Mouse (Mus musculus): Measurements from ENCODE around the gene Egln3. TPM values are rescaled to one million over a fixed set of nuclear protein-coding genes. Genes with fewer than 3 reads are reported as not detected.

Gene Egln3
- total RNA-seq, 1 experiment = 3.9 TPM

DNA sequence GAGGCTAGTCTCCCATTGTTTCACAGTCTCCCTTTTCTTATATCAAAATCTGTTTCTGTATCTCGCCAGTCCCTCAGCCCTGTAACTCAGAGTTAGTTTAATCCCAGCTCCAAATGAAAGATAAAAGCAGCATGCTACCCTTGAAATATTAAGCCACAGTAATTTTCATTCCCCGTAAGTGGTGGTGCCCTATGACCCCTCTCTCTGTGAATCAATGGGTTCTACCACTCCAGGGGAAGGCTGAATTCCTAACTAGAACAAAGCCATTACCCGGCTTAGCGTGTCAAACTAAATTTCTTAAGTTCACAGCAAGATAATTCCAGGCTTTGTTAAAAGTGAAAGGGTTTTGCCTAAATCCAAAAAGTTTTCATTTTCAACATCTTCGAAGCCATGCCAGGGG is 28.8 kb upstream of the Egln3 start:
- no peaks in the 10 kb centered on the region for H3K36me3 ChIP-seq (ENCODE audit: control insufficient read depth, insufficient read depth, low read length, poor library complexity, severe bottlenecking)
- in situ Hi-C loops (cut with MboI; ENCODE audit: low sequenced_read_pairs in 2 of 2, unreplicated experiment in 2 of 2) = no loop called here
- H3K9ac ChIP-seq (ENCODE audit: insufficient read depth, low read depth, low read length, poor library complexity, severe bottlenecking) = no peak overlapping the region
- TF ChIP-seq ZC3H11A (IDR thresholded peaks at IDR 0.05; ENCODE audit: borderline replicate concordance, low read depth, low read length) (no peak), MAFK (IDR thresholded peaks at IDR 0.05; ENCODE audit: insufficient read depth, low read depth, low read length) (no peak), CHD2 (IDR thresholded peaks at IDR 0.05; ENCODE audit: low read depth, low read length) (no peak), HCFC1 (IDR thresholded peaks at IDR 0.05; ENCODE audit: borderline replicate concordance, insufficient read depth, low read length) (no peak), ZNF384 (IDR thresholded peaks at IDR 0.05; ENCODE audit: low read depth, low read length) (no peak)
- H3K9me3 ChIP-seq (ENCODE audit: control insufficient read depth, insufficient read depth, low read depth, low read length) = no peaks in the 10 kb centered on the region
- DNase-seq (ENCODE audit: low read depth, low spot score) = no peak
- H3K4me1 ChIP-seq (ENCODE audit: control insufficient read depth in 2 of 2, insufficient read depth in 2 of 2, low read length in 2 of 2, poor library complexity in 1 of 2) = peaks cover 0 to 6% of the 10 kb centered on the region in 2 experiments; a peak in 1 of 4 replicates
- H3K27ac ChIP-seq (ENCODE audit: insufficient read depth, low read depth, low read length, poor library complexity, severe bottlenecking) = no peak overlapping the region
- H3K4me3 ChIP-seq (ENCODE audit: insufficient read depth in 1 of 2, low read depth in 1 of 2, low read length in 2 of 2, poor library complexity in 1 of 2, severe bottlenecking in 1 of 2) = no peak overlapping the region

DNA sequence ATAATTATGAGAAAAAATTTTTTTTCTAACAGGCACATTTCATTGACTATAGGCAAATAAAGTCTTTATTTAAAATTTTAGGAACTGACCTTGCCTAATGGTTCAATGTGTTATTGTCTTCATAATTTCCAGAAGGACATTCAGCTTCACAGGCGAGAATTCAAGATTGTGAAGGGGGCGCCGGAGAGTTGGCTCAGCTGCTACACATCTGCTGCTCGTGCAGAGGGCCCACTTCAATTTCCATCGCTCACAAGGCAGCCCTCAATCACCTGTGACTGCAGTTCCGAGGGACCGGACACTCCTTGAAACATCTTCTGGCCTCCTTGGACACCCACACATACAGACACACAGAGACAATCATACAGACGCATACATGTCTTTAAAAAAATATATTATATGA is 23.9 kb upstream of the Egln3 start:
- Histone ChIP-seq H3K36me3 (ENCODE audit: control insufficient read depth, insufficient read depth, low read length, poor library complexity, severe bottlenecking) (no peaks in the 10 kb centered on the region), H3K9me3 (ENCODE audit: control insufficient read depth, insufficient read depth, low read depth, low read length) (no peaks in the 10 kb centered on the region), H3K9ac (ENCODE audit: insufficient read depth, low read depth, low read length, poor library complexity, severe bottlenecking) (no peak overlapping the region), H3K27ac (ENCODE audit: insufficient read depth, low read depth, low read length, poor library complexity, severe bottlenecking) (no peak overlapping the region), H3K4me3 (ENCODE audit: insufficient read depth in 1 of 2, low read depth in 1 of 2, low read length in 2 of 2, poor library complexity in 1 of 2, severe bottlenecking in 1 of 2) (no peak overlapping the region), H3K4me1 (ENCODE audit: control insufficient read depth in 2 of 2, insufficient read depth in 2 of 2, low read length in 2 of 2, poor library complexity in 1 of 2) (peaks cover 0 to 5% of the 10 kb centered on the region in 2 experiments; a peak in 3 of 4 replicates)
- TF ChIP-seq HCFC1 (IDR thresholded peaks at IDR 0.05; ENCODE audit: borderline replicate concordance, insufficient read depth, low read length) (no peak), CHD2 (IDR thresholded peaks at IDR 0.05; ENCODE audit: low read depth, low read length) (no peak), MAFK (IDR thresholded peaks at IDR 0.05; ENCODE audit: insufficient read depth, low read depth, low read length) (no peak), ZNF384 (IDR thresholded peaks at IDR 0.05; ENCODE audit: low read depth, low read length) (no peak), ZC3H11A (IDR thresholded peaks at IDR 0.05; ENCODE audit: borderline replicate concordance, low read depth, low read length) (no peak)
- in situ Hi-C loops (cut with MboI; ENCODE audit: low sequenced_read_pairs in 2 of 2, unreplicated experiment in 2 of 2) = no loop called here
- no peak for DNase-seq (ENCODE audit: low read depth, low spot score)

DNA sequence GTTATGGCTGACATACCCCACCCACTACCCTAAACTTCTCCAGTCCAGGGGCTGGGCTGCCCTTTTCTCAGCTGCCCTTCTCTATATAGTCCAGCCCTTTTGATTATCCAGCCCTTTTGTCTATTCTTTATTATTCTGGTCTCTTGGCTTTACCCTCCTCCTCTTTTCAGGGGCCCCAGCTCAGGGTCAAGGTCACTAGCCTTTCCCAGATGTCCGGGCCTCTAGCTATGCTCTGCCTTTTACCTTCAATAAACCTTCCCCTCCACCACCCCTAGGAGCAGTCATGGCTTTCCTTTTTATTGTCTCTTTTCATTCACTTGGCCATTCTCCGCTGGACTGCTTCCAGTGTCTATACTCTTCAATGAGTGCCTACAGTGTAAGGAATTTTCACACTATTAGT is 22.7 kb upstream of the Egln3 start:
- H3K36me3 ChIP-seq (ENCODE audit: control insufficient read depth, insufficient read depth, low read length, poor library complexity, severe bottlenecking) = no peaks in the 10 kb centered on the region
- no peak overlapping the region for H3K27ac ChIP-seq (ENCODE audit: insufficient read depth, low read depth, low read length, poor library complexity, severe bottlenecking)
- DNase-seq (ENCODE audit: low read depth, low spot score) = no peak
- in situ Hi-C loops (cut with MboI; ENCODE audit: low sequenced_read_pairs in 2 of 2, unreplicated experiment in 2 of 2) = no loop called here
- no peaks in the 10 kb centered on the region for H3K9me3 ChIP-seq (ENCODE audit: control insufficient read depth, insufficient read depth, low read depth, low read length)
- no peak overlapping the region for H3K9ac ChIP-seq (ENCODE audit: insufficient read depth, low read depth, low read length, poor library complexity, severe bottlenecking)
- H3K4me1 ChIP-seq (ENCODE audit: control insufficient read depth in 2 of 2, insufficient read depth in 2 of 2, low read length in 2 of 2, poor library complexity in 1 of 2) = peaks cover 0 to 5% of the 10 kb centered on the region in 2 experiments; a peak in 3 of 4 replicates
- H3K4me3 ChIP-seq (ENCODE audit: insufficient read depth in 1 of 2, low read depth in 1 of 2, low read length in 2 of 2, poor library complexity in 1 of 2, severe bottlenecking in 1 of 2) = no peak overlapping the region
- no peak for TF ChIP-seq HCFC1 (IDR thresholded peaks at IDR 0.05; ENCODE audit: borderline replicate concordance, insufficient read depth, low read length)
- TF ChIP-seq ZNF384 (IDR thresholded peaks at IDR 0.05; ENCODE audit: low read depth, low read length) = no peak
- no peak for TF ChIP-seq MAFK (IDR thresholded peaks at IDR 0.05; ENCODE audit: insufficient read depth, low read depth, low read length)
- no peak for TF ChIP-seq ZC3H11A (IDR thresholded peaks at IDR 0.05; ENCODE audit: borderline replicate concordance, low read depth, low read length)
- TF ChIP-seq CHD2 (IDR thresholded peaks at IDR 0.05; ENCODE audit: low read depth, low read length) = no peak

DNA sequence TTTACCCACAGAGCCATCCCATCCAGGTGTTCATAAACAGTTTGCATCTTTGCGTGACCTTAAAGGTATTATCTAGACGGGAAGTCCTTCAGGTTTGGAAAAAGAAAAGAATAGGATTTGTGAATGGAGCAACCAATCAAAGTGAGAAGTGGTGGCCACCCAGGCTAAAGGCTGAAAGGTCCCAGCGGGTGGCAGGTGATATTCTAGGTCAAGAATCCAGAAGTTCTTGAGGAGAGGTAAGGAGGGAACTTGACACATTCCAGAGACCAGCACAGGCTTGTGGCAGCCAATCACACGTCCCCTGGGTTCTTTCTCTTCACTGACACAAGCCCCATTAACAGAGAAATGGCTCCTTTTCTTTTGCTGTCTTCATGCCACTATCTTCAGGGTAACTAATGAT is 21.9 kb upstream of the Egln3 start:
- DNase-seq (ENCODE audit: low read depth, low spot score) = no peak
- Histone ChIP-seq H3K9ac (ENCODE audit: insufficient read depth, low read depth, low read length, poor library complexity, severe bottlenecking) (no peak overlapping the region), H3K4me3 (ENCODE audit: insufficient read depth in 1 of 2, low read depth in 1 of 2, low read length in 2 of 2, poor library complexity in 1 of 2, severe bottlenecking in 1 of 2) (no peak overlapping the region), H3K9me3 (ENCODE audit: control insufficient read depth, insufficient read depth, low read depth, low read length) (no peaks in the 10 kb centered on the region), H3K4me1 (ENCODE audit: control insufficient read depth in 2 of 2, insufficient read depth in 2 of 2, low read length in 2 of 2, poor library complexity in 1 of 2) (peaks cover 0 to 5% of the 10 kb centered on the region in 2 experiments; a peak in 3 of 4 replicates), H3K27ac (ENCODE audit: insufficient read depth, low read depth, low read length, poor library complexity, severe bottlenecking) (no peak overlapping the region), H3K36me3 (ENCODE audit: control insufficient read depth, insufficient read depth, low read length, poor library complexity, severe bottlenecking) (no peaks in the 10 kb centered on the region)
- in situ Hi-C loops (cut with MboI; ENCODE audit: low sequenced_read_pairs in 2 of 2, unreplicated experiment in 2 of 2) = no loop called here
- TF ChIP-seq MAFK (IDR thresholded peaks at IDR 0.05; ENCODE audit: insufficient read depth, low read depth, low read length) (no peak), ZC3H11A (IDR thresholded peaks at IDR 0.05; ENCODE audit: borderline replicate concordance, low read depth, low read length) (no peak), ZNF384 (IDR thresholded peaks at IDR 0.05; ENCODE audit: low read depth, low read length) (no peak), HCFC1 (IDR thresholded peaks at IDR 0.05; ENCODE audit: borderline replicate concordance, insufficient read depth, low read length) (no peak), CHD2 (IDR thresholded peaks at IDR 0.05; ENCODE audit: low read depth, low read length) (no peak)

DNA sequence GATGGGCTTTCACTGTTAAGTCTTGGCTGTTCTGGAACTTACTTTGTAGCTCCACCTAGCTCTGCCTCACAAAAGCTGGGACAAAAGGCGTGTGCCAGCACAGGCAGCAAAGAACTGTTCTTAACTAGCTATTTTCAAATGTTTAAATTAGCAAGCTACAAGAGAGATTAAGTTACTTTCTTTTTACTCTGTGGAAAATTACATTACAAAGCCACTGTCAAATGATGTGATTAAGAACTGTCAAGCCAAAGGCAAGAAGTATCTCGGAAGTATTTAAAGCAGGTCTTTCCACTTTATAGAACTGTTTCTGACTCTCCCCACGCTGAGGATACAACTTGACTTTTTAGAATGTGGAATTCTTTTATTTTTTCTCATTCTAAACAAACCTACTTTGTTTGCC is 21.4 kb upstream of the Egln3 start:
- no peak overlapping the region for H3K27ac ChIP-seq (ENCODE audit: insufficient read depth, low read depth, low read length, poor library complexity, severe bottlenecking)
- in situ Hi-C loops (cut with MboI; ENCODE audit: low sequenced_read_pairs in 2 of 2, unreplicated experiment in 2 of 2) = no loop called here
- no peaks in the 10 kb centered on the region for H3K9me3 ChIP-seq (ENCODE audit: control insufficient read depth, insufficient read depth, low read depth, low read length)
- no peak overlapping the region for H3K9ac ChIP-seq (ENCODE audit: insufficient read depth, low read depth, low read length, poor library complexity, severe bottlenecking)
- no peaks in the 10 kb centered on the region for H3K36me3 ChIP-seq (ENCODE audit: control insufficient read depth, insufficient read depth, low read length, poor library complexity, severe bottlenecking)
- peaks cover 0 to 5% of the 10 kb centered on the region in 2 experiments; a peak in 3 of 4 replicates for H3K4me1 ChIP-seq (ENCODE audit: control insufficient read depth in 2 of 2, insufficient read depth in 2 of 2, low read length in 2 of 2, poor library complexity in 1 of 2)
- TF ChIP-seq CHD2 (IDR thresholded peaks at IDR 0.05; ENCODE audit: low read depth, low read length) (no peak), HCFC1 (IDR thresholded peaks at IDR 0.05; ENCODE audit: borderline replicate concordance, insufficient read depth, low read length) (no peak), ZC3H11A (IDR thresholded peaks at IDR 0.05; ENCODE audit: borderline replicate concordance, low read depth, low read length) (no peak), MAFK (IDR thresholded peaks at IDR 0.05; ENCODE audit: insufficient read depth, low read depth, low read length) (no peak), ZNF384 (IDR thresholded peaks at IDR 0.05; ENCODE audit: low read depth, low read length) (no peak)
- H3K4me3 ChIP-seq (ENCODE audit: insufficient read depth in 1 of 2, low read depth in 1 of 2, low read length in 2 of 2, poor library complexity in 1 of 2, severe bottlenecking in 1 of 2) = no peak overlapping the region
- DNase-seq (ENCODE audit: low read depth, low spot score) = peak; percentile 33
